Mouse (Mus musculus) lung, postnatal 0 days (tissue): ENCODE data around the gene Cgn. TPM values are rescaled to one million over a fixed set of nuclear protein-coding genes. Genes with fewer than 3 reads are reported as not detected.
"Not testable (repeated sequence)": the region's sequence is repeated elsewhere in the genome, so short reads cannot be mapped to it uniquely, and the experiment has no call there.

Experiments
- ATAC-seq: fragments of 200-750 bp; cut with Nextera tagmentation; 2 replicates; pipeline ENCODE4 v1.8.0; 2017; ENCODE audit warnings: moderate library complexity
- DNase-seq: peaks from one replicate; pipeline ENCODE4 v3.0.0-alpha.2; 2016; ENCODE audit warnings: low spot score
- H3K27ac ChIP-seq: fragments of 300-500 bp; sonication (generic); 2 replicates; pipeline ENCODE4 v1.5.1; 2014; ENCODE audit warnings: antibody characterized with exemption, mild to moderate bottlenecking, low read length, mixed read lengths
- H3K27me3 ChIP-seq: fragments of 300-500 bp; sonication (generic); replicated peaks from 2 replicates; pipeline ENCODE4 v1.6.1; 2014; ENCODE audit warnings: low read length, mixed read lengths; ENCODE audit not compliant: insufficient read depth
- H3K36me3 ChIP-seq: fragments of 300-500 bp; sonication (generic); 2 replicates; pipeline ENCODE4 v1.6.1; 2014; ENCODE audit warnings: low read length, mixed read lengths; ENCODE audit not compliant: insufficient read depth
- H3K4me1 ChIP-seq: fragments of 300-500 bp; sonication (generic); 2 replicates; pipeline ENCODE4 v1.6.1; 2014; ENCODE audit warnings: antibody characterized with exemption, low read depth, low read length, mixed read lengths; ENCODE audit not compliant: insufficient read depth
- H3K4me2 ChIP-seq: fragments of 300-500 bp; sonication (generic); replicated peaks from 2 replicates; pipeline ENCODE4 v1.6.1; 2014; ENCODE audit warnings: low read depth, mild to moderate bottlenecking, low read length, moderate library complexity, mixed read lengths
- H3K4me3 ChIP-seq: fragments of 300-500 bp; sonication (generic); 2 replicates; pipeline ENCODE4 v1.5.1; 2014; ENCODE audit warnings: low read depth, low read length
- H3K9ac ChIP-seq: fragments of 300-500 bp; sonication (generic); replicated peaks from 2 replicates; pipeline ENCODE4 v1.6.1; 2014; ENCODE audit warnings: low read depth, mild to moderate bottlenecking
- H3K9me3 ChIP-seq: fragments of 300-500 bp; sonication (generic); 2 replicates; pipeline ENCODE4 v1.6.1; 2016; ENCODE audit warnings: low read length, mixed read lengths
- CTCF ChIP-seq: IDR thresholded peaks from 2 replicates; pipeline ENCODE4 v1.5.1; 2016; ENCODE audit warnings: antibody characterized with exemption, mild to moderate bottlenecking
- EP300 ChIP-seq: IDR thresholded peaks from 2 replicates; pipeline ENCODE4 v1.6.1; 2016; ENCODE audit warnings: antibody characterized with exemption, mild to moderate bottlenecking, control low read depth
- WGBS: fragments of 180-500 bp; shearing (Covaris S2); extraction: QIAGEN DNeasy Blood & Tissue Kit; methylation state at CpG from one replicate; pipeline ENCODE4 v1.1.7; 2014; 5-methylcytosine and 5-hydroxymethylcytosine counted together
- polyA plus RNA-seq: library from polyadenylated mRNA; unstranded; fragments of >200 nt; fragmentation: Nextera tagmentation; extraction: Ambion mirVana; gene quantifications from 2 replicates; pipeline ENCODE4 v1.2.1, GENCODE M21; 2015

The Cgn gene
- polyA plus RNA-seq, 1 experiment from 2014 or later = 29.6 TPM

GRCm38 (mm10) chr3:94784171-94784701, 2.1 kb downstream of the Cgn start:
- H3K4me1 ChIP-seq = no peaks in the 10 kb centered on the region
- peak overlapping the region; percentile 95 for H3K27ac ChIP-seq
- H3K27me3 ChIP-seq = no peaks in the 10 kb centered on the region
- 27% methylated on average over 5 of the region's 5 CpGs for WGBS
- H3K4me3 ChIP-seq = no peak overlapping the region
- TF ChIP-seq CTCF (no peak), EP300 (peak; percentile 59)
- ATAC-seq = peak; percentile 61
- 0 out of 2 replicates have a peak overlapping the region, but pooled peaks have one; percentile 16 for H3K9ac ChIP-seq
- H3K36me3 ChIP-seq = no peaks in the 10 kb centered on the region
- DNase-seq = peak; percentile 91
- H3K4me2 ChIP-seq = peak overlapping the region; percentile 88
- no peaks in the 10 kb centered on the region for H3K9me3 ChIP-seq

- Histone ChIP-seq H3K4me2 (peak overlapping the region; percentile 36), H3K4me3 (no peak overlapping the region)
These were observed 2.8 kb downstream of the Cgn start for GRCm38 (mm10) chr3:94783462-94783931.

DNA sequence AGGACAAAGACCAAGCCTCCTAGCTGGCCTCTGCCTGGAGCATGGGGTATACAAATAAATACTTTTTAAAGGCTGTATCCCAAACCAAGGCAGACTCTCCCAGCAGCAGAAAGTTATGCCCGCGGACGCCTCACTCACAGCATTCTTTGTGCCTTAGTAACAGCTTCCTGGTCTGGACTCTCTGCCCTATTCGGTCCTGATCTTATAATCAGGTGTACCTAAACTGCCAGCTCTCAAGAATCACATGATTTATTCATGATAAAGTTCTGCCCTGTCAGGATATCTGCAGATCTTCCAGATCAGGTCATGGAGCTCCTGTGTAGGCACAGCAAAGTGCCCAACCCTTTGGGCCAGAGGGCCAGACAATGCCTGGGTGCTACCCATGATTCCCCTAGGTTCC, 3.4 kb downstream of the Cgn start:
- Histone ChIP-seq H3K4me2 (peak overlapping the region; percentile 36), H3K9me3 (no peaks in the 10 kb centered on the region), H3K27ac (peak overlapping the region; percentile 95)

More at GRCm38 (mm10) chr3:94783462-94783931, 2.8 kb downstream of the Cgn start:
- 32% methylated on average over 5 of the region's 5 CpGs for WGBS
- no peaks in the 10 kb centered on the region for H3K36me3 ChIP-seq
- ATAC-seq (peak; percentile 74), DNase-seq (peak; percentile 86)
- H3K27me3 ChIP-seq = no peaks in the 10 kb centered on the region
- no peaks in the 10 kb centered on the region for H3K9me3 ChIP-seq
- TF ChIP-seq EP300 (peak; percentile 65), CTCF (peak; percentile 50)
- H3K27ac ChIP-seq = peak overlapping the region; percentile 95
- H3K4me1 ChIP-seq = no peaks in the 10 kb centered on the region
- no peak overlapping the region; the same call in 1 of the 2 replicates for H3K9ac ChIP-seq

GRCm38 (mm10) chr3:94781356-94781755, 4.9 kb downstream of the Cgn start:
- Histone ChIP-seq H3K9ac (no peak overlapping the region), H3K4me2 (no peak overlapping the region), H3K27ac (peak overlapping the region; percentile 80), H3K9me3 (no peaks in the 10 kb centered on the region), H3K4me1 (no peaks in the 10 kb centered on the region), H3K27me3 (no peaks in the 10 kb centered on the region), H3K4me3 (no peak overlapping the region), H3K36me3 (no peaks in the 10 kb centered on the region)
- TF ChIP-seq CTCF (no peak), EP300 (no peak)
- 23% methylated on average over 3 of the region's 3 CpGs for WGBS
- ATAC-seq (no peak; the same call in 1 of the 2 replicates), DNase-seq (no peak)

More for the DNA sequence above, 3.4 kb downstream of the Cgn start:
- H3K9ac ChIP-seq = no peak overlapping the region
- no peaks in the 10 kb centered on the region for H3K36me3 ChIP-seq
- ATAC-seq (no peak), DNase-seq (peak; percentile 61)
- H3K4me3 ChIP-seq = no peak overlapping the region
- no peaks in the 10 kb centered on the region for H3K4me1 ChIP-seq
- TF ChIP-seq CTCF = no peak
- H3K27me3 ChIP-seq = no peaks in the 10 kb centered on the region
- 36% methylated on average over 4 of the region's 4 CpGs for WGBS

- no peaks in the 10 kb centered on the region for H3K36me3 ChIP-seq
- H3K9ac ChIP-seq = no peak overlapping the region
- WGBS = 78% methylated on average over 7 of the region's 7 CpGs
- no peak overlapping the region for H3K4me3 ChIP-seq
- no peak overlapping the region for H3K4me2 ChIP-seq
- H3K9me3 ChIP-seq = no peaks in the 10 kb centered on the region
- H3K27ac ChIP-seq = no peak overlapping the region
- no peak for DNase-seq
- no peak for ATAC-seq
- no peaks in the 10 kb centered on the region for H3K4me1 ChIP-seq
- TF ChIP-seq CTCF (no peak), EP300 (no peak)
- no peaks in the 10 kb centered on the region for H3K27me3 ChIP-seq
These were observed 10.4 kb downstream of the Cgn start for GRCm38 (mm10) chr3:94775886-94776285.

DNA sequence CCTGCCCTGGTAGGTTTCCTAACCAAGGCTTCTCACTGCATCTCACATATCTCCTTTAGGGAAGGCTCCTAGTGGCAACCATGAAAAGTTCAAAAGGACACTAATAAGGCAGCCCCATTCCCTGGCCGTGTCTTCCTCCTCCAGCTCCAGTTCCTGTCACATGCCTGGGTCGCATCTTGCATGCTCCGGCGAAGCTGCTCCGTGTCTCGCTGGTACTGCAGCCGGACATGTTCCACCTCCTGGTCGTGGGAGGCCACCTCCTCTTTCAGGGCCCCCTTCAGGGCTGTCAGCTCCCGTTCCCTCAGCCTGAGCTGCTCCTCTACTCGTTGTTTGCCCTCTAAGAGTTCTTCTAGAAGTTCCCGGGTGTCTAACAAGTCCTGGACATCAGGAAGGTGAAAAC, 12.3 kb downstream of the Cgn start:
- Histone ChIP-seq H3K9ac (no peak overlapping the region), H3K4me2 (no peak overlapping the region), H3K9me3 (no peaks in the 10 kb centered on the region), H3K27ac (no peak overlapping the region), H3K27me3 (no peaks in the 10 kb centered on the region), H3K4me1 (no peaks in the 10 kb centered on the region), H3K36me3 (no peaks in the 10 kb centered on the region), H3K4me3 (no peak overlapping the region)
- no peak for DNase-seq
- 76% methylated on average over 11 of the region's 11 CpGs for whole genome bisulfite sequencing
- no peak for ATAC-seq
- TF ChIP-seq CTCF (no peak), EP300 (no peak)

DNA sequence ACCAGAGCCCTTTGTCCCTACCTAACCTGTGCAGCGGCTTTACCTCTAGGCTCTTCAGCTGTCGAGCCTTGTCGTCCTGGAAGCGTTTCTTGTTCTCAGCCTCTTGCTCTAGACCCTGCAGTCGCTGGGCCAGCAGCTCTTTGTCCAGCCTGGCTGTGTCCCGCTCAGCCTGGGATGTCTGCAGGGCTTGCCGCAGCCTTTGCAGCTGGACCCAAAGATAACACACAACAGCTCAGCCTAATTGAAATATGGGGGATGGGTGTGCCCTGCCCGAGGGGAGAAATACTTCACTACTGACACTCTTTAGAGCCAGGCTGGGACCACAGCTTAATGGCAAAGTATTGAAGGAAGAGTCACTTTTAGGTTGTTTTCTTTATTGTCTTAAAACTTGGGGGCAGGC, 20.8 kb downstream of the Cgn start:
- H3K4me3 ChIP-seq, H3K36me3 ChIP-seq, H3K9ac ChIP-seq, H3K27me3 ChIP-seq, DNase-seq, ATAC-seq, H3K9me3 ChIP-seq, H3K27ac ChIP-seq, H3K4me1 ChIP-seq, H3K4me2 ChIP-seq: not testable (repeated sequence)
- WGBS = 47% methylated on average over 8 of the region's 8 CpGs
